Mouse (Mus musculus): ENCODE data around the gene 4930568D16Rik.
A peak's percentile ranks its signal among the peaks of the same experiment; 100 is the strongest.

Gene 4930568D16Rik

DNA sequence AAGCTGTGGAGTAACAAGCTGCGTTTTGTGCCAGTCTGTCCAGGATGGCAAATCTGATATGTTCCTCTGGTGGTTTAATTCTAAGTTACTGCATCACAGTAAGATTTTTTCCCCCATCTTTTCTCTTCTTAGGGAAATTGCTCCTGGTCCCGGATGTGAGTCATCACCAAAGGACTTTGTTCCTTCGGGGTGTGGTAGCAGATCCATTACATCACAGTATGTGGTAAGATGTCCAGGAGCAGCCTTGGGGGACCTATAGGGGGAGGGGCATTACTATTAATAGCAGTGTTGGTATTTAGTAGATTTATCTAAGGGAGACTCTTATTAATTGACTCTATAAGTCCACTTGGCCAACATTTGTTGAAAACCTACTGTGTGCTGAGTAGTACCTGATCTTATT is 24.9 kb downstream of the 4930568D16Rik start:
- peak; percentile 74 for DNase-seq (ENCODE audit: low read depth)

- DNase-seq (ENCODE audit: low read depth): peak; percentile 15
These were observed 28.8 kb downstream of the 4930568D16Rik start for GRCm38 (mm10) chr2:35338707-35339106.

DNA sequence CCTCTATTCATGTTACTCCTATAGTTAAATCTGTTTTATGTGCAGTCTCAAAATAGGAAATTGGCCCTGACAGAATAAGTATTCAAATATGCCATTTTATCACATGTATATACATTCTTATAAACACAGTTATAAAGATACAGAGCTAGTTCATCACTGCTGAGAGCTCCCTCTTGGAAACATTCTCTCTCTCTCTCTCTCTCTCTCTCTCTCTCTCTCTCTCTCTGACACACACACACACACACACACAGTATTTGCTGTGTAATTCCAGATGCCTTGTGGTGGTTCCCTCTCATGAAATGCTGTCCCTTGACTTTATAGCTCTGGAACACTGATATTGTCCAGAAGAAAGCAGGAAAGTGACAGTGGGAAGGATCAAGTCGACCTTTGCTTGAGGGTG is 29.5 kb downstream of the 4930568D16Rik start:
- DNase-seq (ENCODE audit: low read depth): no peak

DNA sequence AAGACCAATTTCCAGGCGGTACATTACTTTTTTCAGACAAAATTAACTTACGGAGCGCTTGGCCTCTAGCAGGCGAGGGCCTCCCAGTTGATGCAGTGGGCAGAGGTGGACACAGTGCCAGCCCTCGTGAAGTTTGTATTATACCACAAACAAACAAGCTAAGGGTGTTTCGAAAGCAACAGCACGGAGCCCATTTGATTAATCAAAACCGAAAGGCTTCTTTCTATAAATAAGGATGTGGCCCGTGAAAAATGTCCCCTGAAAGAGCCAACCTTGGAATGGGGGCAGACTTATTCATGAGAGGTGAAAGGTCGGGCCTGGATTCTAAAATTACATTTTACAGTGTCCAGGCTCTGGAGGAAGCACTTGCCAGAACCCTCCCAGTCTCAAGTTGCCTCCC is 30.1 kb downstream of the 4930568D16Rik start:
- DNase-seq (ENCODE audit: low read depth): peak; percentile 57

GRCm38 (mm10) chr2:35336388-35337280 is 30.9 kb downstream of the 4930568D16Rik start, which contains the start of gene Stom:
Stom (minus strand) TSS chr2:35336976.
- peak; percentile 100 for DNase-seq (ENCODE audit: low read depth)

DNA sequence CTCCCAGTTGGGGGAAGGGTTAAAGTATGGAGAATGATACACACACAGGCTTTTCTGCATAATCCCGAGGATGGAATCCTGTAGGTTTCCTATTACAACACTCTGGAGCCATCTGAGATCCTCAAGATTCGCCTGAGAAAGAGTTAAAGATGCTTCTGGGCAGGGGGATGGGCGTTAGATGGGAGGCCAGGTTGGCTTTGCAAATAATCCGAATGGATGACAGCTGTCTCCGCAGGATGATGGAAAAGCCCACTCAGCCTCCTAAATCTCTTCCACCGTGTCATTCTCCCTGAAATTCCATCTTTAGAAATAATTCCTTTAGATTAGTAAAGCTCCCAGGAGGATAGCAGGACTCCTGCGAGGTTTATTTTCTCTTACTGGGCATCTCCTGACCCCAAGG is 31.9 kb downstream of the 4930568D16Rik start:
- peak; percentile 32 for DNase-seq (ENCODE audit: low read depth)

GRCm38 (mm10) chr2:35333670-35334069 is 33.9 kb downstream of the 4930568D16Rik start:
- DNase-seq (ENCODE audit: low read depth): no peak

DNA sequence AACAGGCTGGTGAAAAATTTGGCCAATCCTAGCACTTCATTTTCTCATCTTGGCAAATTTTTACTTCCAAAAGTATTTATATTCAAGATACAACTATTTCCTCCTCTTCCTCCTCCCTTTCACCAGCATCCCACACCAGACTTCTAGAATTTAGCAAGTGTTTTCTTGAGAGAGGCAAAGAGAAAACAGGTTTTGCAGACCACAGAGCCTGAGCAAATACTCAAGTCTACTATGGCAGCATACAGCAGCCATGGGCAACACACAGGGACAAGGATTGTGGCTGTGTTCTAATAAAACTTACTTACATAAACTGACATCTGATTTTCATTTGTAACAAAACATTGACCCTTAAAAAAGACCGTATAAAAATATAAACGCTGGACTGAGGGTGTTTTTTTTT is 36.3 kb downstream of the 4930568D16Rik start:
- no peak for DNase-seq (ENCODE audit: low read depth)

- no peak for DNase-seq (ENCODE audit: low read depth)
These were observed 38.5 kb downstream of the 4930568D16Rik start for GRCm38 (mm10) chr2:35329061-35329460.

- DNase-seq (ENCODE audit: low read depth): no peak
These were observed 39.3 kb downstream of the 4930568D16Rik start for GRCm38 (mm10) chr2:35328064-35328792.

DNA sequence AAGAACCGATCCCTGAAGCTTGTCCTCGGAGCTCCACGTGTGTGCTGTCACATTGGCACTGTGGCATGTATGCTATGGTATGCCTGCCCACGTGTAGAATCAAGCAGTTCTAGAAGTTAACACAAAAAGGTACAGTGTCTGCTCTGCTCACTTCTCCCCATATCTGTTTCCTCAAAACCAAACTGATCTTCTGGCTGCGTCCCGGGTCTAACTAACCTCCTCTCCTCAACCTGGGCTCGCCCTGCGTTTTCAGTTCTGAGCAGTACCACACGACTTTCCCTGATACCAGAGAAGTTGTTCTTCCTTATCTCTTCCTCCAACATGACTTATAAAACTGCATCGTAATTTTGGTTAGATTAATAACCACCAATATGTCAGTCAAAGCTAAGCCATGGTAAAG is 39.9 kb downstream of the 4930568D16Rik start:
- no peak for DNase-seq (ENCODE audit: low read depth)

DNA sequence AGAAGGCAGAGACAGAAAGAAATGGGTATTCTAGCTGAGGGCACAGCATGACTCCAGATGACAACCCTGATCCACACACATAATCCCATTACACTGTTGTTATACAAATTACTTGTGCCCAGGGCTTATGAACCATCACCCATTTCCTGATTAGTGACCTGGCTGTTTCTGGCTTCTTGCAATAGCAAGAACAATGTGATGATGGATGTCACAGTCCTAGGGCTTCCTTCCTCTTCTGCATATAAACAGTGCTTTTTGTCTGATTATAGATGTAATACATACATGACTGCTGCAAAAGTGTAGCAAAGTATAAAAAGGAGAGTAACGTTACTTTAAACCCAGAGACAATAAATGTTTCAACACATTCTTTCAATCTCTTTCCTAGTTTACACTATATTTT is 40.6 kb downstream of the 4930568D16Rik start:
- DNase-seq (ENCODE audit: low read depth): no peak

GRCm38 (mm10) chr2:35325930-35326329 is 41.6 kb downstream of the 4930568D16Rik start:
- no peak for DNase-seq (ENCODE audit: low read depth)

DNA sequence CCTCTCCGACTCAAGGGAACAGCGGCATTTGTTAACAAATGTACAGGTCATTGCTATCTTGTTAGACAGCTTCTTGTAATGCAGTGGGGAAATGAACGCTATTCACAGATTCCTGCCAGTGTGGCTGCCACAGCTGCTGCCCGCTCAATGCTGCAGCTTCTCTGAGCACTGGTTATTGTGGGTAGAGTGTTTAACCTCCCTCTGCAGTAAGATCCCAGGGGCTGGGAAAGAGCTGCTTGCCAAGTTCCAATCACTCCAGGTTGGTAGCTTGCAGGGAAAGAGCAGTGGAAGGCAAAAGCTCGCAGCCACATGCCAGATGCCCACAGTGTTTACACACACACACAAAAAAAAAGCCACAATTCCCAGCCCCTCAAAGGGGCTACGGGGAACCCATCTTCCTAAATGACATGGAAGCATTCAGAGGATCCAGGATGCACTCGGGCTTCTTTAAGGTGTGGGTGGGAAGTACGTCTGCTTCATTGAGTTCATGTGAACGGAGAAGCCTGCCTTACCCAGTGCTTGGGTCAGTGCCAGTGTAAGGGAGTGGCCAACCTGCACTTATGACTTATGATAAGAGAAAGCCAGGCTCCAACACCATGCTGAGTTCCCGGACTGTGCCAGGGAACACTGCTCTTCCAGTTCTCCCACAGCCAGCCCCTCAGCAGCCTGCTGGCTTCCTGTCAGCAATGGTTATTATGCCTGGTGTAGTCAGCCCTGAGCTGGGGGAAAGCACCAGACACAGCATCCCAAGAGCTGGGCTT is 44.9 kb downstream of the 4930568D16Rik start:
- peak; percentile 50 for DNase-seq (ENCODE audit: low read depth)

GRCm38 (mm10) chr2:35320399-35320798 is 47.1 kb downstream of the 4930568D16Rik start:
- no peak for DNase-seq (ENCODE audit: low read depth)

DNA sequence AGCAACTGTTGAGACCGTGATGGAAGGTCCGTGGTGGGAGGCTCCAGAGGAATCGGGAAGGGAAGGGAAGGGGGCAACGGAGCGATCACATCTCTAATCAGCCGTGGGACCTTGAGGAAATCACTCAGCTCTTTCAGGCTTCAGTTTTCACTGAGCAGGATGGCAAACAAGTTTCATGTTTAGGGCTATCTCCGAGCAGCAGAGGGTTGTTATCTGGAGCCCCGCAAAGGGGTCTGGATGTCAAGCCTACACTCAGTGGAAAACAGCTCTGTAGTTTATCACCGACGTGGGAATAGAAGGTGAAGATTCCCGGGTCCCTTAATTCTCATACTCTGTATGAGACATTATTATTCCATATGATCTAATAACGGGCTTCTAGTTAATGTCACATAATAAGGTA is 49.1 kb downstream of the 4930568D16Rik start:
- no peak for DNase-seq (ENCODE audit: low read depth)

DNA sequence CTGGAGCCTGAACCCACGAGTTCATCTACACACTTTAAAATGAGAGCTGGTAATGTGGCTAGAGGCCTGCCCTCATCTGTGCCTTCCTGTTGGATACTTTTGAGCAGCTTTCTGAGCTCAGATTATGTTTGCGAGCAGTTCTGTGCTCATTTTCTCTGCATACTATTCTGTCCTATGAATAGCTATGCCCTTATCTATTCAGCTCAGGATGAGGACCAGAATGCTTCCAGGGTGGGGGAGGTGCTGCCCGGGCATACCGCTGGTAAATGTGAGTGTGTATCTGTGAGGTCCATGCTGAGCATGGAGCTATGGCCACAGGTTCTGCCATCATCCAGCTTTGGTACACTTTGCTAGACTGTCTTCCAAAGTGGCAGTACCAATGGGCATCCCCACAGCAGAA is 49.9 kb downstream of the 4930568D16Rik start:
- no peak for DNase-seq (ENCODE audit: low read depth)

GRCm38 (mm10) chr2:35314300-35314699 is 53.2 kb downstream of the 4930568D16Rik start:
- DNase-seq (ENCODE audit: low read depth): no peak

GRCm38 (mm10) chr2:35309906-35310493 is 57.5 kb downstream of the 4930568D16Rik start:
- peak; percentile 20 for DNase-seq (ENCODE audit: low read depth)

DNA sequence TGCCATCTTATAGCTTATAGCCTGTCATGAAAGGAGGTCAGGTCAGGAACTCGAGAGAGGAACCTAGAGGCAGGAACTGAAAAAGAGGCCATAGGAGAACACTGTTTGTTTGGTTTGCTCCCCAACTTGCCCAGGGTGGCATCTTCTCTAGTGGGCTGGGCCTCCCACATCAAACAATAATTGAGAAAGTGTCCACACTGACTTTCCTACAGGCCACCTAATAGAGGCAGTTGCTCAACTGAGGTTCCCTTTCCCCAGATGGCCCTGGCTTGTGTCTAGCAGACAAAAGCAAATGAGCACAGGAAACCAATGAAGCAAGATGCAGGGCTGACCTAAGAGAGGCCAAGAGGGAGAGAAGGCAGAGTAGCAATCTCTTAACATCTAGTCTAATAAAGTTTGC is 59.4 kb downstream of the 4930568D16Rik start:
- DNase-seq (ENCODE audit: low read depth): no peak
